Mouse (Mus musculus): ENCODE results near the gene Ccdc58.

DNA sequence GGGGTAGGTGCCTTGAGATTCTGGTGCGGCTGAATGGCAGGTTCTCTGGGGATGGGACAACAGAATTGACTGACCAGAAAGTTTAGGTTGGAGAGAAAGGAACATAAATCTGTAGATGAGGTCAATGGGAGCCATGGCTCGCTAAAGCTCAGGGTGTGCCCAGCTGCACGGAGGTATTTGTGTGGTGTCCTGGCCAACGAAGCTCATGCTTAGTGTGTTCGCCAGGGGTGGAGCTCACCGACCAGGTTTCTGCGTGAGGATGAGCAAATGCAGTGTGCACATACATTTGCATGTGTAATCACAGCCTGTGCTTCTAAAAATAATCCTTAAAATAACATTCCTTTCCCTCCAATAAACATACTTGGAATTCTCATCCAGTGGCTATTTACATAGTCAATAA, 56.6 kb downstream of the Ccdc58 start:
- no peak for TF ChIP-seq CTCF (IDR thresholded peaks at IDR 0.05; ENCODE audit: borderline replicate concordance, insufficient read depth, low read depth, low read length)
- no peak for TF ChIP-seq POLR2A (IDR thresholded peaks at IDR 0.05; ENCODE audit: borderline replicate concordance, insufficient read depth, low read length)
